Mouse (Mus musculus) lung, adult 18-20 months (tissue): ENCODE measurements around the gene Aff2.

Experiments
- DNase-seq, 2 experiments: peaks; one replicate each; pipeline ENCODE4 v3.0.0; 2022; ENCODE audit warnings: mixed read lengths in 2 of 2

Gene Aff2

GRCm38 (mm10) chrX:69360238-69361054, at the start of gene Aff2:
Gene Aff2 (plus strand): TSS chrX:69360294.
- DNase-seq = no peak

GRCm38 (mm10) chrX:69337296-69337695, 22.8 kb upstream of the Aff2 start:
- DNase-seq = no peak

GRCm38 (mm10) chrX:69355621-69356020, 4.5 kb upstream of the Aff2 start:
- DNase-seq = no peak

GRCm38 (mm10) chrX:69359360-69359759, 734 bp upstream of the Aff2 start:
- DNase-seq = no peak

GRCm38 (mm10) chrX:69359885-69360237, 233 bp upstream of the Aff2 start:
- DNase-seq = no peak

GRCm38 (mm10) chrX:69361055-69361558, 1.0 kb downstream of the Aff2 start:
- DNase-seq = no peak

- no peak for DNase-seq
Observed at GRCm38 (mm10) chrX:69364198-69364597, 4.1 kb downstream of the Aff2 start.

GRCm38 (mm10) chrX:69373341-69373740, 13.2 kb downstream of the Aff2 start:
- DNase-seq = no peak

- no peak for DNase-seq
Observed at GRCm38 (mm10) chrX:69389738-69390137, 29.6 kb downstream of the Aff2 start.

GRCm38 (mm10) chrX:69415043-69415442, 54.9 kb downstream of the Aff2 start:
- no peak for DNase-seq

GRCm38 (mm10) chrX:69438422-69438821, 78.3 kb downstream of the Aff2 start:
- DNase-seq = no peak

- no peak for DNase-seq
Observed at GRCm38 (mm10) chrX:69441937-69442336, 81.8 kb downstream of the Aff2 start.

- DNase-seq = no peak
Observed at GRCm38 (mm10) chrX:69460896-69461295, 100.8 kb downstream of the Aff2 start.

- no peak for DNase-seq
Observed at GRCm38 (mm10) chrX:69502061-69502460, 142.0 kb downstream of the Aff2 start.

GRCm38 (mm10) chrX:69518040-69518575, 158.0 kb downstream of the Aff2 start:
- DNase-seq = no peak

GRCm38 (mm10) chrX:69540811-69541210, 180.7 kb downstream of the Aff2 start:
- no peak for DNase-seq

- no peak for DNase-seq
Observed at GRCm38 (mm10) chrX:69579903-69580459, 219.9 kb downstream of the Aff2 start.

- no peak for DNase-seq
Observed at GRCm38 (mm10) chrX:69608793-69609192, 248.7 kb downstream of the Aff2 start.

GRCm38 (mm10) chrX:69663038-69663437, 302.9 kb downstream of the Aff2 start:
- no peak for DNase-seq

- DNase-seq = no peak
Observed at GRCm38 (mm10) chrX:69666145-69666677, 306.1 kb downstream of the Aff2 start.

GRCm38 (mm10) chrX:69675691-69676090, 315.6 kb downstream of the Aff2 start:
- DNase-seq = no peak

GRCm38 (mm10) chrX:69698840-69699239, 338.7 kb downstream of the Aff2 start:
- DNase-seq = no peak

- no peak for DNase-seq
Observed at GRCm38 (mm10) chrX:69738972-69739371, 378.9 kb downstream of the Aff2 start.
